Mouse (Mus musculus) CD8-positive naive resting alpha-beta T cell, adult 2 months (primary cell): ENCODE measurements around the gene Usp13.

Experiments used
- DNase-seq, 2 experiments: peaks; one replicate each; pipeline ENCODE4 v3.0.0; 2022; ENCODE audit warnings: low read depth in 2 of 2, low spot score in 2 of 2

Gene Usp13

GRCm38 (mm10) chr3:32817357-32818326 lies at the start of gene Usp13:
Gene Usp13 (plus strand): TSS chr3:32817546.
- no peak for DNase-seq

- no peak for DNase-seq
Measured at GRCm38 (mm10) chr3:32770781-32771180, 46.6 kb upstream of the Usp13 start.

GRCm38 (mm10) chr3:32817001-32817356 lies 367 bp upstream of the Usp13 start:
- DNase-seq, result no peak

GRCm38 (mm10) chr3:32818327-32818900 lies 1.1 kb downstream of the Usp13 start:
- DNase-seq, result no peak

- DNase-seq, result no peak
Measured at GRCm38 (mm10) chr3:32822620-32823019, 5.3 kb downstream of the Usp13 start.

GRCm38 (mm10) chr3:32824923-32825322 lies 7.6 kb downstream of the Usp13 start:
- no peak for DNase-seq

GRCm38 (mm10) chr3:32825964-32826479 lies 8.7 kb downstream of the Usp13 start:
- DNase-seq, result no peak

GRCm38 (mm10) chr3:32826701-32827100 lies 9.4 kb downstream of the Usp13 start:
- no peak for DNase-seq

GRCm38 (mm10) chr3:32833871-32834270 lies 16.5 kb downstream of the Usp13 start:
- no peak for DNase-seq

- no peak for DNase-seq
Measured at GRCm38 (mm10) chr3:32837847-32838246, 20.5 kb downstream of the Usp13 start.

GRCm38 (mm10) chr3:32856362-32857107 lies 39.2 kb downstream of the Usp13 start:
- DNase-seq, result no peak

- no peak for DNase-seq
Measured at GRCm38 (mm10) chr3:32871081-32871480, 53.7 kb downstream of the Usp13 start.

GRCm38 (mm10) chr3:32886386-32886785 lies 69.0 kb downstream of the Usp13 start:
- DNase-seq, result no peak

- no peak for DNase-seq
Measured at GRCm38 (mm10) chr3:32888886-32889285, 71.5 kb downstream of the Usp13 start.

GRCm38 (mm10) chr3:32890174-32890573 lies 72.8 kb downstream of the Usp13 start:
- DNase-seq, result no peak

GRCm38 (mm10) chr3:32903462-32903861 lies 86.1 kb downstream of the Usp13 start:
- DNase-seq, result no peak

- DNase-seq, result no peak
Measured at GRCm38 (mm10) chr3:32904599-32904998, 87.3 kb downstream of the Usp13 start.

GRCm38 (mm10) chr3:32905850-32906779 lies 88.8 kb downstream of the Usp13 start:
- no peak for DNase-seq

GRCm38 (mm10) chr3:32908400-32908799 lies 91.1 kb downstream of the Usp13 start:
- no peak for DNase-seq

- no peak for DNase-seq
Measured at GRCm38 (mm10) chr3:32910071-32910551, 92.8 kb downstream of the Usp13 start.
